Mouse (Mus musculus) c-Kit-positive CD71-positive TER-119-positive erythroid progenitor cells, embryonic 14.5 days (primary cell): Measurements from ENCODE around the gene Gm4707.
A peak's percentile ranks its signal among the peaks of the same experiment; 100 is the strongest.
"Not testable (repeated sequence)": the region's sequence is repeated elsewhere in the genome, so short reads cannot be mapped to it uniquely, and the experiment has no call there.

Experiments used
- DNase-seq: peaks from one replicate; pipeline ENCODE4 v3.0.0-alpha.2; 2013; ENCODE audit warnings: low spot score

Gm4707 gene

DNA sequence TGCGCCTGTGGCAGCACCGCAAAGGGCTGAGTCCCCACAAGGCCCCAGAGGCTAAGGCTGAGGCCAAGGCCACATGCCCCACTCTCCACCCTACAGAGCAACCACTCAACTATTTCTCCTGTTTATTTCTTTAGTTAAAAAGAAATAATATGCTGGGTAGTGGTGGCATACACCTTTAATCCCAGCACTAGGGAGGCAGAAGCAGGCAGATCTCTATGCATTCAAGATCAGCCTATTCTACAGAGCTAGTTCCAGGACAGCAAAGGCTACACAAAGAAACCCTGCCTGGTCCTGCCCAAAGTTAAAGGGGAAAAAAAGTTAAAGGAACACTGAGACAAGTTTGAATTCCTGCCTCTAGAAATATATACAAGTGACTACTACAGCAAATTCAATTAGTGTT, at the start of gene Gm4707:
Gene Gm4707 (minus strand): TSS at position 101 of the 400 bp plus-strand sequence.
- no peak for DNase-seq

DNA sequence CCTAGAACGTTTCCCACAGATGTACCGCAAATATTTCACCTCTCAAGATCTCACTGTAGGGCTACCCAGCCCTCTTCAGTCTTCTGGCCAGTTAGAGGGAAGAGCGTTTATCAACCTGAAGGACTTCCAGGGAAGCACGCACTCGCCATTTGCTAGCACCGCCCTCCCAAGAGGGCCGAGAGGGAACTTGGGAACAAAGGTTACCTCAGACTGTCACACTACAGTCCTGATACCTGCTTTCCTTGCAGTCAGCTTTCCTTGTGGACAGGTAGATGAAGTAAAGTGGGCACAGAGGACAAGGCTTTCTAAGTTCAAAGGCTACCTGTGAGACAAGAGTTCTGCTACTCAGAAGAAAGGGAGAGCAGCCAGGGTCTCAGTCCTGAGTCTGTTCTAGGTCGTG, 47.1 kb upstream of the Gm4707 start:
- no peak for DNase-seq

DNA sequence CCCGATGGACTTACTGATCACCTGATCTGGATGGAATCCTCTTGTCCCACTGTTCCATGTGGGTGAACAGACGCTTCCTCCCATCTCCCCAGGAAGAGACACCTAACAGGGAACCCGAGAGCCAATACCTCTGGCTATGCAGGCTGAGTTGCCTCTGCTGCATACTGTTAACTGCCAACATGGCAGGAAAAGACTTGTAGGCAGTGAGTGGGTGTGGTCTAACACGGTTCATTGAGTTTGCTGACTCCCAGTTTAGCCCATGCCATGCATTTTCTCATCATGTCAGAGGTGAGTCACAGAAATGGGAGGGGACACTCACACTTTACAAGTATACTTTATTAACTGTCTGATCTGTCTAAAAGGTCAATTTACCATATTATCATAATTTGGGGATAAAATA, 36.1 kb upstream of the Gm4707 start:
- DNase-seq, result no peak

- DNase-seq, result no peak
These were observed 31.6 kb upstream of the Gm4707 start for GRCm38 (mm10) chr17:71491332-71491686.

DNA sequence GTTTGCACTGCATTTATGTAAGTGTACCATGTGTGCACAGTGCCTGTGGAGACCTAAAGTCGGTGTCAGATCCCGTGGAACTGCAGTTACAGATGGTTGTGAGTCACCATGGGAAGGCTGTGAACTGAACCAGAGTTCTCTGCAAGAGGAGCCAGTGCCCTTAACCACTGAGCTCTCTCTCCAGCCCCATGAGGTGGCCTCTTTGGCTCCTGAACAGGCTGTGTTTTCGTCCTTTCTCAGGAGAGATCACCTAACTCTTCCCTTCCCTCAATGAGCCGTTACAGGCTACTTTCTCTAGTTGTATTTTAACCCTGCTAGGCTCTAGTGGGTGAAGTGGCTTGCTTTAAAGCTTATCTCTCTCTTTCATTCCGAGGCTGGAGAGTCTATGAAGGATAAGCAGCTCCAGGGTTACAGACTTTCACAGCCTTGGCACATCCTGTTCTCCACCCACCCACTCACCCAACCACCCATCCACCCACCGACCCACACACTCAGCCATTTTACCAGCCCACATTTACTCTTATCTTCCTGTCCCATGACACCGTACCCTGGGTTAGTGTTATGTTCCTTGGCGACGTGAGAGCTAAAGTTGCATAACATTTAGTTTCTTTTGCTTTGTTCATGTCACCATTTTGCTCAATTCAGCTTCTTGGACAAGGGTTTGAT, 31.1 kb upstream of the Gm4707 start:
- DNase-seq, result peak; percentile 58

GRCm38 (mm10) chr17:71489703-71490461, 30.2 kb upstream of the Gm4707 start:
- no peak for DNase-seq

- no peak for DNase-seq
These were observed 26.6 kb upstream of the Gm4707 start for GRCm38 (mm10) chr17:71486231-71486851.

- no peak for DNase-seq
These were observed 26.1 kb upstream of the Gm4707 start for GRCm38 (mm10) chr17:71485791-71486230.

GRCm38 (mm10) chr17:71484711-71485110, 25.0 kb upstream of the Gm4707 start:
- no peak for DNase-seq

- no peak for DNase-seq
These were observed 23.8 kb upstream of the Gm4707 start for GRCm38 (mm10) chr17:71483418-71484060.

DNA sequence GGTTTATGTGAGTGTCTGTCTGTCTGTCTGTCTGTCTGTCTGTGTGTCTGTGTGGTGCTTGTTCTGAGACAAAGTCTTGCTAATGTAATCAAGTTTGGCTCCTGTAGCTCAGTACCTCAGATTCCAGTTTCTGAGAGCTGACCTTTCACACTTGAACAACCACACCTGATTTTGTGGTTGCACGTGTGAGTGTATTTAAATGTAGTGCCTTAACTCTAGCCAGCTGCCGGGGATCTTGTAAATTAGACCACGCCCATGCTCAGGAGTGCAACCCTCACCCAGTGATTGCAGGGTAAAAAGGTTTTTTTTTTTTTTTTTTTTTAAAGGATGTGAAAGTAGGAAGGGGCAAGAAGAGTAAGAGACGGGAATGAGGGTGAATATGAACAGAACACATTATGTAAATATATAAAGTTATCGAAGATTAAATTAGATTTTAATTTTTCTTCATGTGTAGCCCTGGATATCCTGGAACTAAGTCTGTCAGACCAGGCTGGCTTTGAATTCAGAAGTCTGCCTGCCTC, 19.7 kb upstream of the Gm4707 start:
- no peak for DNase-seq

- no peak for DNase-seq
These were observed 17.8 kb upstream of the Gm4707 start for GRCm38 (mm10) chr17:71477481-71477880.

DNA sequence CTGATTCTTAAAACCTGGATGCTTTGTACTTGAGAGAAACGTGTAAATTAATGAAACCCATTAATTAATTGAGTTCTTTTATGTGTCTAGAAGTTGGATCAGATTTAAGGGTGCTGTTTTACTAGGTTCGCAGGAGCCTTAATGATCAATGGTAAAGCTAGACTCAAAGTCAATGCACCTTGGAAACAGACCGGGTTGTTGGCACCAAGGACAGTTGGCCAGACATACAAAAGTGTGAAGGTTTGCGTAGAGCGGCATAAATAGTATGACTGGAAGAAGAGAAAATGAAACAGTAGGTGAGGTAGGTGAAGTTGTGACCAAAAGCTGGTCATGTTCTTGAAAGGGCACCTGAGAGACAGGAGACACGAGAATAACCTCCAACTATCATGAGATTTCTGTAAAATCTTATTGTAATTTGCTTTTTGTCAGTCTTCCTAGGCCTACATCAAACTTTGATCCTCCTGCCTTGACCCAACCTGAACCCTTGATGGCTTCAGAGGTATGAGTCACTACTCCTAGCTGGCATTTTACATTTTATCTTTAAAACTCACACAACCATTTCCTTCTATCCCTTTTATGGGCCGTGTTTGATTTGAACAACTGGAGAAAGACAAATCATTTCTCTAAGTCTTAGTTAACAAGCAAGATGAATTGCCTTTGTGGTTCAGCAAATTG, 16.8 kb upstream of the Gm4707 start:
- no peak for DNase-seq

- peak; percentile 54 for DNase-seq
These were observed 16.0 kb upstream of the Gm4707 start for GRCm38 (mm10) chr17:71475705-71476089.

- peak; percentile 86 for DNase-seq
These were observed 15.3 kb upstream of the Gm4707 start, which contains the start of gene Smchd1 for GRCm38 (mm10) chr17:71474762-71475704. Gene Smchd1 (minus strand): TSS chr17:71475343.

- DNase-seq, result no peak
These were observed 14.4 kb upstream of the Gm4707 start for GRCm38 (mm10) chr17:71474128-71474527.

DNA sequence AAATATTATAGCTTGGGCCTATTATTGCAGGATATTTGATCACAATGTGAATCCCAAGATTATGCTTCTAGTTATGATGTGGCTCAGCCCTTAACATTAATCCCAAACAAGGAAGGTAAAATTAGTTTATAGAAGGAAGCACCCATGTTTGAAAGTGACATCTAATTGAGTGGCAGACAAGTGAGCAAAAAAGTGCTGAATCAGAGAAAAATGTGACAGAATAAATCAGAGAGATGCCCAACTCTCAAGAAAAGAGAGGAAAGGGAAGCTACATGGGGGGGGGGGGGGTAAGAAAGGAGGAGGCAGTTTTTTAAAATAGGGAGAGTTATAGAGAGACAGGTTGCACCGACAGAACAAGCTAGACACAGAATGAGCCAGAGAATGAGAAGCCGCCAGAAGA, 11.5 kb upstream of the Gm4707 start:
- no peak for DNase-seq

DNA sequence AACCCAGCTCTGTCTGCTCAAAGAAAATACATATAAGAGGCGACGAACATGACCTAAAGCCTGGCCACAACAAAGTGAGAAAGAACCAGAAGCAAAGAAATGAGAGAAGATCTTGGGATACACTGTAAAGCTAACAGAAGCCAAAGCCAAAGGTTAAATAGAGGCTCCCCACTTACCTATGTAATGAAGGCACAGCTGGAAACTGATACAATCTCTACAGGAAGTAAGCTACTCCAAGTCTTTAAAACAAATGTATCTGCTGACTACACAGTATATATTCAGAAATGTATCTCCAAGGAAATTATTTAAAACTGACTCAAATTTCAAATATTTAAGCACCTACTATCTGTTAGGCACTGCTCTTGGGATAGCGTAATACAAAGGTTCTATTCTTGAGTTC, 594 bp upstream of the Gm4707 start:
- no peak for DNase-seq

DNA sequence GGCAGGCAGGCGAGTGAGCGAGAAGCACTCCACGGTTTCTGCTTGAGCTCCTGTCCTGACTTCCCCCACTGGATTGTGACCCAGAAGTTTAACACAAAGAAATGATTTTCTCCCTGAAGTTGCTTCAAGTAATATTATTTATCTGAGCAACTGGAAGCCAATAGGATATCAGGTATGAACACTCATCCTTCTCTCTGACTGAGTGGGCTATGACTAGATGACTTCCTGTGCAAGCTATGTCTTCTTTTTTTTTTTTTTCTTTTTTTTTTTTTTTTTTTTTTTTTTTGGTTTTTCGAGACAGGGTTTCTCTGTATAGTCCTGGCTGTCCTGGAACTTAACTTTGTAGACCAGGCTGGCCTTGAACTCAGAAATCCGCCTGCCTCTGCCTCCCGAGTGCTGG, 2.4 kb downstream of the Gm4707 start:
- not testable (repeated sequence) for DNase-seq

DNA sequence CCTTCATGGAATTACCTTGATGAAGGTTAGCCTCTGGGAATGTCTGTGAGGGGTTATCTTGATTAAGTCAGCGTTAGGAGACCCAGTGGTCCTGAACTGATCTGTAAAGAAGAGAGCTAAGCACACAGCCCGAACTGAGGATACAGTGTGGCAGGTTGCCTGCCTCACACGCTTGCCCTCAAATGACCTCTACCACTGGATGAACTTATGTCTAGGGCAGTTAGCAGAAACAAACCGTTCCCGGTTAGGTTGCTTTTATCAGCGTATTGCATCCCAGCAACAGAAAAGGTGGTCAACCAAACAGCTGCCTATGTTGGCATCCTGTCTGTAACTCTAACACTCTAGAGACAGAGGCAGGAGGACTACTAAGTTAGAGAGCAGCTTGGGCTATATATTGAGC, 14.5 kb downstream of the Gm4707 start:
- no peak for DNase-seq

GRCm38 (mm10) chr17:71444718-71445117, 15.0 kb downstream of the Gm4707 start:
- no peak for DNase-seq
